Mouse (Mus musculus) olfactory bulb, adult 2 months (tissue): ENCODE measurements at regions not wholly inside any gene's neighbourhood (a gene's known extent, or its start where the extent isn't known, plus 50 kb on each side); places are given as distances from the start of the nearest gene placed in this dataset.

Source experiments
- CTCF ChIP-seq: fragments of 200-500 bp; IDR thresholded peaks from 2 replicates; pipeline ENCODE4 v1.5.1; 2012; ENCODE audit warnings: low read depth, mild to moderate bottlenecking, low read length, moderate library complexity; ENCODE audit not compliant: insufficient read depth
- POLR2A ChIP-seq: fragments of 200-500 bp; IDR thresholded peaks from 2 replicates; pipeline ENCODE4 v1.6.1; 2012; ENCODE audit warnings: mild to moderate bottlenecking, low read depth, low read length, moderate library complexity; ENCODE audit not compliant: insufficient read depth

- TF ChIP-seq CTCF (no peak), POLR2A (no peak)
Observed at GRCm38 (mm10) chr5:51711860-51712560, 144.5 kb upstream of the Ppargc1a start.
